Mouse (Mus musculus) lung, adult 2 months (tissue): ENCODE data around the gene Shroom3.

Experiments used
- CTCF ChIP-seq: fragments of 200-500 bp; IDR thresholded peaks from 2 replicates; pipeline ENCODE4 v1.5.1; 2011; ENCODE audit warnings: mild to moderate bottlenecking, low read length, control low read depth; ENCODE audit not compliant: insufficient read depth
- POLR2A ChIP-seq: fragments of 200-500 bp; IDR thresholded peaks from 2 replicates; pipeline ENCODE4 v1.6.1; 2011; ENCODE audit warnings: low read depth, mild to moderate bottlenecking, control low read depth, low read length, borderline replicate concordance; ENCODE audit errors: extremely low read depth

DNA sequence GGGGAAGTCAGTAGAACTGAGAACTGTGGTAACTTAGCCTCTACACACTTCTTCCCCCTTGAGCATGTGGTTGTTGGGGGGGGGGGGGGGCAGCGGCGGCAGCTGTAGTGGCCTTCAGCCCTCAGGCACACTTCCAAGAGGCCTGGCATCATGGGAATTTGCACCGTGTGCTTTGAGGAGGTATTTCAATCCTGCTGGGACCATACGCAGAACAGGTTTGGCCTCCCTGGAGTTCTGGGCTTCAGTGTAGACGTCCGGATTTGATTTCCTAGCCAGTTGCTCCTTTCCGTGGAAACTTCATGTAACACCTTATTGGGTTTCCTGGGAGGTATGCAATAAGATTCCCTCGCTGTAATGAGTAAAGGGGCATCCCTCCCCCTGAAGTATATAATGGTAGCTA, 105.8 kb downstream of the Shroom3 start:
- TF ChIP-seq CTCF: no peak
- no peak for TF ChIP-seq POLR2A
